Mouse (Mus musculus): ENCODE data around the gene Dhrs7b. TPM values are rescaled to one million over a fixed set of nuclear protein-coding genes. Genes with fewer than 3 reads are reported as not detected.
"Not testable (repeated sequence)": the region's sequence is repeated elsewhere in the genome, so short reads cannot be mapped to it uniquely, and the experiment has no call there.

The Dhrs7b gene
- polyA plus RNA-seq, 1 experiment from 2014 or later = 70.8 TPM

GRCm38 (mm10) chr11:60810046-60810965, 20.1 kb upstream of the Dhrs7b start:
- peak overlapping the region; percentile 54 for H3K4me3 ChIP-seq (ENCODE audit: low read length)
- H3K9me3 ChIP-seq (ENCODE audit: control insufficient read depth, low read length) = no peaks in the 10 kb centered on the region
- H3K4me2 ChIP-seq (ENCODE audit: low read depth, low read length) = peak overlapping the region; percentile 74
- 12% methylated on average over 14 of the region's 14 CpGs for WGBS
- peak; percentile 62 for ATAC-seq
- H3K36me3 ChIP-seq (ENCODE audit: control insufficient read depth, insufficient read depth, low read length) = no peaks in the 10 kb centered on the region
- no peaks in the 10 kb centered on the region for H3K27me3 ChIP-seq (replicated peaks; ENCODE audit: control insufficient read depth, insufficient read depth, low read length)
- H3K4me1 ChIP-seq (ENCODE audit: control insufficient read depth, insufficient read depth, low read length) = peaks cover 17% of the 10 kb centered on the region
- H3K9ac ChIP-seq (ENCODE audit: low read depth, low read length) = peak overlapping the region; percentile 57
- peak overlapping the region; percentile 75 for H3K27ac ChIP-seq (ENCODE audit: low read length)

DNA sequence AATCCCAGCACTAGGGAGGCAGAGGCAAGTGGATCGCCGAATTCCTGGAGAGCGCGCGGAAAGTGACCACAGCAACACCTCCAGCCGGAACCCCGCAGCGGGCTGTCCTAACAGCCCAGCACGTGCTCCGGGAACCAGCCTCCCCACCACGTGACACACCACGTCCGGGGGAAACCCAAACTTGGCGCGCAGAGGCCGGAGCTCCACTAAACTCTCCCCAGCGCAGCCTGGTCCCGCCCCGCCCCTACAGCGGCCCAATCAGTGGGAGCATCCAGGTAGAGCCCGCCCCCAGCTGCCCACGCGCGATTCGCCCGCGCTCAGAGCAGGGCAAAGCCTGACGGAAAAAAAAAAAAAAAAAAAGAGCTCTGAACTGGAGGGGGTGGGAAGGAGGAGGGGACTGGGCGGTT, 19.4 kb upstream of the Dhrs7b start:
- 0% methylated on average over 29 of the region's 29 CpGs for WGBS
- Histone ChIP-seq H3K4me2 (ENCODE audit: low read depth, low read length) (peak overlapping the region; percentile 74), H3K27me3 (replicated peaks; ENCODE audit: control insufficient read depth, insufficient read depth, low read length) (no peaks in the 10 kb centered on the region), H3K9ac (ENCODE audit: low read depth, low read length) (peak overlapping the region; percentile 57), H3K4me1 (ENCODE audit: control insufficient read depth, insufficient read depth, low read length) (peaks cover 17% of the 10 kb centered on the region), H3K36me3 (ENCODE audit: control insufficient read depth, insufficient read depth, low read length) (no peaks in the 10 kb centered on the region), H3K4me3 (ENCODE audit: low read length) (peak overlapping the region; percentile 54), H3K9me3 (ENCODE audit: control insufficient read depth, low read length) (no peaks in the 10 kb centered on the region), H3K27ac (ENCODE audit: low read length) (peak overlapping the region; percentile 75)
- peak; percentile 98 for ATAC-seq

GRCm38 (mm10) chr11:60811618-60812017, 18.8 kb upstream of the Dhrs7b start, which contains the start of gene Shmt1:
Gene Shmt1 (minus strand): TSS chr11:60811718.
- not testable (repeated sequence) for ATAC-seq
- peak within 1 kb of the TSS; percentile 57 for H3K9ac ChIP-seq (ENCODE audit: low read depth, low read length)

DNA sequence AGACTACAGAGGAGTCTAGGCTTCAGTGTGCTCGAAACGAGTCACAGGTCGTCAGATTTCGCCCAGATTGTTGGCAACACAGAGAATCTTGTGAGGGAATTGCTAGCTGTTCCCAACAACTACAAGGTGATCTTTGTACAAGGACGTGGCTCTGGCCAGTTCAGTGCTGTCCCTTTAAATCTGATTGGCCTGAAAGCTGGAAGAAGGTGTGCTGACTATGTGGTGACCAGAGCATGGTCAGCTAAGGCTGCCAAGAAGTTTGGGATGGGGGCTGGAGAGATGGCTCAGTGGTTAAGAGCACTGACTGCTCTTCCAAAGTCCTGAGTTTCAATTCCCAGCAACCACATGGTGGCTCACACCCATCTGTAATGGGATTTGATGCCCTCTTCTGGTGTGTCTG, 14.0 kb upstream of the Dhrs7b start:
- Histone ChIP-seq H3K9ac (ENCODE audit: low read depth, low read length) (no peak overlapping the region), H3K27me3 (replicated peaks; ENCODE audit: control insufficient read depth, insufficient read depth, low read length) (no peaks in the 10 kb centered on the region), H3K4me3 (ENCODE audit: low read length) (no peak overlapping the region), H3K4me1 (ENCODE audit: control insufficient read depth, insufficient read depth, low read length) (no peaks in the 10 kb centered on the region), H3K4me2 (ENCODE audit: low read depth, low read length) (no peak overlapping the region), H3K27ac (ENCODE audit: low read length) (no peak overlapping the region), H3K9me3 (ENCODE audit: control insufficient read depth, low read length) (no peaks in the 10 kb centered on the region), H3K36me3 (ENCODE audit: control insufficient read depth, insufficient read depth, low read length) (no peaks in the 10 kb centered on the region)
- no peak for ATAC-seq
- WGBS = 68% methylated on average over 5 of the region's 5 CpGs

More at GRCm38 (mm10) chr11:60811618-60812017, 18.8 kb upstream of the Dhrs7b start, which contains the start of gene Shmt1:
- H3K9me3 ChIP-seq (ENCODE audit: control insufficient read depth, low read length); H3K36me3 ChIP-seq (ENCODE audit: control insufficient read depth, insufficient read depth, low read length); H3K27me3 ChIP-seq (replicated peaks; ENCODE audit: control insufficient read depth, insufficient read depth, low read length): not testable (repeated sequence)
- Histone ChIP-seq H3K4me2 (ENCODE audit: low read depth, low read length) (peak within 1 kb of the TSS; percentile 74), H3K27ac (ENCODE audit: low read length) (peak within 1 kb of the TSS; percentile 75), H3K4me3 (ENCODE audit: low read length) (peak within 1 kb of the TSS; percentile 54), H3K4me1 (ENCODE audit: control insufficient read depth, insufficient read depth, low read length) (peaks cover 17% of the 10 kb centered on the region)
- WGBS = 30% methylated on average over 6 of the region's 6 CpGs

DNA sequence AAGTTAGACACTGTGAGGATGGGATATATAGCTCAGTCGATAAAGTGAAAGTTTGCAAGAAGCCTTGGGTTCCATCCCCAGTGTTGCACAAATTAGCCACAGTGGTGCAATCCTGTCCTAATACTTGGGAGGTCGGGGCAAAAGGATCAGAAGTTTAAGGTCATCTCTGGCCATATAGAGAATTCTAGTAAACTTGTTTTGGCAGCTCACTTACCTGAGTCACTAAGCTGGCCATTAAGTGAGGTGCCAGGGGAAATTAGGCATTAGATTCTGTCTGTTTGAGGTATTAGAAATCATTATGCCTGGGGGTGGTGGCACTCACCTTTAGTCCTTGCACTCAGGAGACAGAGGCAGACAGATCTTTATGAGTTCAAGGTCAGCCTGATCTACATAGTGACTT, 6.7 kb upstream of the Dhrs7b start:
- Histone ChIP-seq H3K9ac (ENCODE audit: low read depth, low read length) (no peak overlapping the region), H3K4me1 (ENCODE audit: control insufficient read depth, insufficient read depth, low read length) (0 out of 2 replicates have a peak, but pooled peaks cover 2% of the 10 kb centered on the region), H3K4me2 (ENCODE audit: low read depth, low read length) (no peak overlapping the region), H3K27me3 (replicated peaks; ENCODE audit: control insufficient read depth, insufficient read depth, low read length) (no peaks in the 10 kb centered on the region), H3K27ac (ENCODE audit: low read length) (no peak overlapping the region), H3K9me3 (ENCODE audit: control insufficient read depth, low read length) (no peaks in the 10 kb centered on the region), H3K36me3 (ENCODE audit: control insufficient read depth, insufficient read depth, low read length) (no peaks in the 10 kb centered on the region), H3K4me3 (ENCODE audit: low read length) (no peak overlapping the region)
- ATAC-seq = no peak
- 69% methylated on average over 2 of the region's 2 CpGs for WGBS

GRCm38 (mm10) chr11:60825191-60825590, 5.2 kb upstream of the Dhrs7b start:
- Histone ChIP-seq H3K4me2 (ENCODE audit: low read depth, low read length) (no peak overlapping the region), H3K9me3 (ENCODE audit: control insufficient read depth, low read length) (no peaks in the 10 kb centered on the region), H3K27ac (ENCODE audit: low read length) (no peak overlapping the region; the same call in 1 of the 2 replicates), H3K4me3 (ENCODE audit: low read length) (no peak overlapping the region), H3K36me3 (ENCODE audit: control insufficient read depth, insufficient read depth, low read length) (no peaks in the 10 kb centered on the region), H3K27me3 (replicated peaks; ENCODE audit: control insufficient read depth, insufficient read depth, low read length) (no peaks in the 10 kb centered on the region), H3K9ac (ENCODE audit: low read depth, low read length) (no peak overlapping the region), H3K4me1 (ENCODE audit: control insufficient read depth, insufficient read depth, low read length) (0 out of 2 replicates have a peak, but pooled peaks cover 2% of the 10 kb centered on the region)
- peak; percentile 94 for ATAC-seq
- WGBS = 50% methylated on average over 3 of the region's 3 CpGs

- Histone ChIP-seq H3K9ac (ENCODE audit: low read depth, low read length) (no peak overlapping the region), H3K36me3 (ENCODE audit: control insufficient read depth, insufficient read depth, low read length) (no peaks in the 10 kb centered on the region), H3K9me3 (ENCODE audit: control insufficient read depth, low read length) (no peaks in the 10 kb centered on the region), H3K4me3 (ENCODE audit: low read length) (no peak overlapping the region), H3K27ac (ENCODE audit: low read length) (no peak overlapping the region), H3K4me1 (ENCODE audit: control insufficient read depth, insufficient read depth, low read length) (peaks cover 8% of the 10 kb centered on the region), H3K27me3 (replicated peaks; ENCODE audit: control insufficient read depth, insufficient read depth, low read length) (no peaks in the 10 kb centered on the region), H3K4me2 (ENCODE audit: low read depth, low read length) (no peak overlapping the region)
- WGBS = 58% methylated on average over 1 of the region's 1 CpGs
- ATAC-seq = no peak
These were observed 3.7 kb upstream of the Dhrs7b start for GRCm38 (mm10) chr11:60826700-60827099.

DNA sequence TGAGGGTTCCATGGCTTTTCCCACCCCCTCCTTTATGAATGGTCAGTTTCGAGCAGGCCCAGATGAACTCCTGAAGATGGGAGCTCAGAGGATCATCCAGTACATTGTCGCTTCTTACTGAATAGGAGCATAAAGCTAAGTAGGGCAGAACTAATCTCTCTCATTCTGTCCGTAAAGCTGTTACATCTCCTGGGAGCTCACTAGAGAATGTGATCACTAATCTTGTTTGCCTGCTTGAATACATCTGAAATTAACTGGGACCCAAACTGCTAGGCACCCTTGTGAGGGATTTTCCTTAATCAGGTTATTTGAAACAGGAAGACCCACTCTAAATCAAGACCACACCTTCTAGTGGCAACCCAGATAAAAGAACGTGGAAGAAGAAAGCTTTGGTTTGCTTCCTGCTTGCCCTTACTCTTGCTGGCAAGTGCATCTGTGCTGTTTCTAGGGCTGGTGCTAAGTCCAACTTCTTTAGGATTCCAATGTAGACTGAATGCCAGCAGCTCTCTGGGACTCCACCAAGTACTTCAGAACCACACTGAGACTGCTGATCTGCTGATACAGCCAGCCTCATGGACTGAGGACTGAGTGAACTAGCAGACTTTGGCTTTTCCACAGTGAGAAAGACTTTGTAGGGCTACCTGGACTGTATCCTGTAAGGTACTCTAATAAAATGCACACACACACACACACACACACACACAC, 3.0 kb upstream of the Dhrs7b start:
- no peak overlapping the region for H3K27ac ChIP-seq (ENCODE audit: low read length)
- H3K4me2 ChIP-seq (ENCODE audit: low read depth, low read length) = no peak overlapping the region
- no peaks in the 10 kb centered on the region for H3K27me3 ChIP-seq (replicated peaks; ENCODE audit: control insufficient read depth, insufficient read depth, low read length)
- H3K9ac ChIP-seq (ENCODE audit: low read depth, low read length) = no peak overlapping the region
- no peaks in the 10 kb centered on the region for H3K36me3 ChIP-seq (ENCODE audit: control insufficient read depth, insufficient read depth, low read length)
- ATAC-seq = no peak
- peaks cover 8% of the 10 kb centered on the region for H3K4me1 ChIP-seq (ENCODE audit: control insufficient read depth, insufficient read depth, low read length)
- H3K4me3 ChIP-seq (ENCODE audit: low read length) = no peak overlapping the region
- no peaks in the 10 kb centered on the region for H3K9me3 ChIP-seq (ENCODE audit: control insufficient read depth, low read length)
- 63% methylated on average over 4 of the region's 4 CpGs for WGBS

GRCm38 (mm10) chr11:60828903-60829302, 1.5 kb upstream of the Dhrs7b start:
- no peaks in the 10 kb centered on the region for H3K36me3 ChIP-seq (ENCODE audit: control insufficient read depth, insufficient read depth, low read length)
- H3K4me1 ChIP-seq (ENCODE audit: control insufficient read depth, insufficient read depth, low read length) = peaks cover 8% of the 10 kb centered on the region
- no peak overlapping the region for H3K4me3 ChIP-seq (ENCODE audit: low read length)
- no peak overlapping the region for H3K9ac ChIP-seq (ENCODE audit: low read depth, low read length)
- ATAC-seq = no peak
- no peak overlapping the region for H3K4me2 ChIP-seq (ENCODE audit: low read depth, low read length)
- no peaks in the 10 kb centered on the region for H3K9me3 ChIP-seq (ENCODE audit: control insufficient read depth, low read length)
- H3K27ac ChIP-seq (ENCODE audit: low read length) = no peak overlapping the region
- WGBS = 39% methylated on average over 2 of the region's 2 CpGs
- no peaks in the 10 kb centered on the region for H3K27me3 ChIP-seq (replicated peaks; ENCODE audit: control insufficient read depth, insufficient read depth, low read length)
